Mouse (Mus musculus) forebrain, embryonic 15.5 days (tissue): ENCODE results near the gene Gbp5. TPM values are rescaled to one million over a fixed set of nuclear protein-coding genes. Genes with fewer than 3 reads are reported as not detected.
"Not testable (repeated sequence)": the region's sequence is repeated elsewhere in the genome, so short reads cannot be mapped to it uniquely, and the experiment has no call there.

Source experiments
- ATAC-seq: fragments of 200-750 bp; cut with Nextera tagmentation; replicated peaks from 2 replicates; pipeline ENCODE4 v1.8.0; 2017; ENCODE audit warnings: mild to moderate bottlenecking, moderate TSS enrichment, moderate library complexity
- H3K27ac ChIP-seq: fragments of 300-500 bp; sonication (generic); replicated peaks from 2 replicates; pipeline ENCODE4 v1.5.1; 2015; ENCODE audit warnings: mild to moderate bottlenecking, inconsistent platforms
- H3K27me3 ChIP-seq: fragments of 300-500 bp; sonication (generic); 2 replicates; pipeline ENCODE4 v1.6.1; 2015; ENCODE audit warnings: inconsistent platforms
- H3K36me3 ChIP-seq: fragments of 300-500 bp; sonication (generic); 2 replicates; pipeline ENCODE4 v1.6.1; 2015; ENCODE audit warnings: mild to moderate bottlenecking, inconsistent platforms
- H3K4me1 ChIP-seq: fragments of 300-500 bp; sonication (generic); 2 replicates; pipeline ENCODE4 v1.6.1; 2015; ENCODE audit warnings: inconsistent platforms
- H3K4me2 ChIP-seq: fragments of 300-500 bp; sonication (generic); replicated peaks from 2 replicates; pipeline ENCODE4 v1.6.1; 2015; ENCODE audit warnings: mild to moderate bottlenecking, inconsistent platforms
- H3K4me3 ChIP-seq: fragments of 300-500 bp; sonication (generic); 2 replicates; pipeline ENCODE4 v1.5.1; 2015; ENCODE audit warnings: mild to moderate bottlenecking, inconsistent platforms
- H3K9ac ChIP-seq: fragments of 300-500 bp; sonication (generic); replicated peaks from 2 replicates; pipeline ENCODE4 v1.6.1; 2015; ENCODE audit warnings: mild to moderate bottlenecking, inconsistent platforms
- H3K9me3 ChIP-seq: fragments of 300-500 bp; sonication (generic); 2 replicates; pipeline ENCODE4 v1.6.1; 2016; ENCODE audit warnings: inconsistent platforms
- WGBS: fragments of 180-500 bp; shearing (Covaris S2); methylation state at CpG from one replicate; pipeline ENCODE4 v1.1.7; 2015; ENCODE audit warnings: mixed read lengths; 5-methylcytosine and 5-hydroxymethylcytosine counted together
- polyA plus RNA-seq: library from polyadenylated mRNA; unstranded; fragments of >200 nt; fragmentation: Nextera tagmentation; extraction: Ambion mirVana; gene quantifications from 2 replicates; pipeline ENCODE4 v1.2.1, GENCODE M21; 2015

Gene Gbp5
- polyA plus RNA-seq, 1 experiment from 2014 or later, result 0.06 TPM

DNA sequence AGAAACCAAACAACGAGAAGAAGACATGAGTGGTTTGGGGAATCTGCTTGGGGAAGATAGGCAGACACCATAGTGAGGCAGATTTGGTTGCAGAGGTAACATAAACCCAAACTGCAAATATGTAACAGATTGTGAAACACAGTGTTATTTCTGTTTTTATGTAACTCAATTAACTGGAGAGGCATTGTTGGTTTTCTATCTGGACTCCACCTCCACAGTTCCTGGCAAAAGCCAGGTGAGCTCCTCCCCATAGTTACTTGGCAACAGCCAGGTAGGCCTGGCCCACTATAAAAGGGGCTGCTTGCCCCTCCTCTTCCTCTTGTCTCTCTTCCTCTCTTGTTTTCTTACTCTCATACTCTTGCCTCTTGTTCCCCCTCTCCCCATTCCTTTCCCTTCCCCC lies 60.8 kb downstream of the Gbp5 start:
- H3K4me1 ChIP-seq, result 0 out of 2 replicates have a peak, but pooled peaks cover under 1% of the 10 kb centered on the region
- H3K27ac ChIP-seq, result no peak overlapping the region
- 84% methylated on average over 1 of the region's 1 CpGs for WGBS
- H3K9me3 ChIP-seq, result no peaks in the 10 kb centered on the region
- H3K4me2 ChIP-seq, result no peak overlapping the region
- H3K27me3 ChIP-seq, result no peaks in the 10 kb centered on the region
- no peaks in the 10 kb centered on the region for H3K36me3 ChIP-seq
- no peak for ATAC-seq
- H3K9ac ChIP-seq, result no peak overlapping the region
- no peak overlapping the region for H3K4me3 ChIP-seq

DNA sequence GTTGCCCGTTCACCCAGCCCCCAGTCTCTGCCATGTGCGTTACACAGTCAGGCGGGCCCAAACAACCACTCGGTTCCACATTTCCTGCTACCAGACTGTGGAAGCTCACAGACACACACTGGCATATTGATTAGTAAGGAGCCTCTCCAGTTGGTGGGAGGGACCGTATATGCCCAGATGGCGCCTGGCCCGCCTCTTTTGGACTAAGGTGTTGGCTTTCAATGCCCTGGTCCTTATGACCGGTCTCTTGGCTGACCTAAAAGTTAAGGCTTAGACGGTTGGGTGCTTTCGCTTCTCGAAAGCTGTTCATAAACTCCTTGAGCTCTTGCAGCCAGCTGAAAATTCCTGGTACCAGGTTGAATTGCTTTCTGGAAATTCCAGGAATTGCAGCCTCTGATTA lies 61.8 kb downstream of the Gbp5 start:
- Histone ChIP-seq H3K27ac (no peak overlapping the region), H3K4me2 (no peak overlapping the region), H3K4me1 (0 out of 2 replicates have a peak, but pooled peaks cover 4% of the 10 kb centered on the region), H3K4me3 (no peak overlapping the region), H3K36me3 (no peaks in the 10 kb centered on the region), H3K9me3 (no peaks in the 10 kb centered on the region), H3K27me3 (no peaks in the 10 kb centered on the region), H3K9ac (no peak overlapping the region)
- no peak for ATAC-seq
- WGBS, result 85% methylated on average over 11 of the region's 11 CpGs

DNA sequence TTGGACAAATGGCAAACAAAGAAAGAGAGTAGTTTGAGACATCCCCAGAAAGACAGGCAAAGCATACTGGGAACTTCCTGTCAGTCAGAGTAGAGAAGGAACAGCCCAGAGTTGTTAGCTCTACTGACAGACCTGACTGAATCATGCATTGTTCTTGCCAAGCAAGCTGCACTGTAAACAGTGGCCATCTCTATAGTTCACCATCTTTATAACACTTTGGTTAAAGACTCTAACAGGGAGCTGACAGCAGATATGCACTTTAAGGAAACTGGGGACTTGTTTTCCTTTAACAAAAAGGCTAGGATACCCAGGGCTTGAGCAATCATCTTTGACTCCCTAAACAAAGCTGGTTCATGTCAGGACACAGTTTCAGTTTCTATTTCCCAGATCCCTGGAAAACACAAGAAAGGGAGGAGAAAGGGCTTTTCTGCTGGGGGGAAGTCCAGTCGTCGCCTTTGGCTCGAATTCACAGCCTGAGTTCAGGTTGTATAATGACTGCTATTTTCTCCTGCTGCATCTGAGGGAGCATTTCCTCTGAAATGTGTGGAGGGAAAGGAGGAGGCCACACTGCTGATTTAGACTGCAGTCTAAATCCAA lies 66.0 kb downstream of the Gbp5 start, which contains the start of gene Gbp3:
Gene Gbp3 (plus strand): TSS at position 395 of the 597 bp plus-strand sequence.
- H3K27me3 ChIP-seq, result no peaks in the 10 kb centered on the region
- no peaks in the 10 kb centered on the region for H3K36me3 ChIP-seq
- 0 out of 2 replicates have a peak, but pooled peaks cover 4% of the 10 kb centered on the region for H3K4me1 ChIP-seq
- H3K9me3 ChIP-seq, result no peaks in the 10 kb centered on the region
- H3K4me3 ChIP-seq, result peak within 1 kb of the TSS; percentile 22
- no peak for ATAC-seq
- H3K9ac ChIP-seq, result no peak within 1 kb of the TSS; the same call in 1 of the 2 replicates
- peak within 1 kb of the TSS; percentile 33 for H3K4me2 ChIP-seq
- H3K27ac ChIP-seq, result no peak within 1 kb of the TSS
- 23% methylated on average over 3 of the region's 3 CpGs for whole genome bisulfite sequencing

DNA sequence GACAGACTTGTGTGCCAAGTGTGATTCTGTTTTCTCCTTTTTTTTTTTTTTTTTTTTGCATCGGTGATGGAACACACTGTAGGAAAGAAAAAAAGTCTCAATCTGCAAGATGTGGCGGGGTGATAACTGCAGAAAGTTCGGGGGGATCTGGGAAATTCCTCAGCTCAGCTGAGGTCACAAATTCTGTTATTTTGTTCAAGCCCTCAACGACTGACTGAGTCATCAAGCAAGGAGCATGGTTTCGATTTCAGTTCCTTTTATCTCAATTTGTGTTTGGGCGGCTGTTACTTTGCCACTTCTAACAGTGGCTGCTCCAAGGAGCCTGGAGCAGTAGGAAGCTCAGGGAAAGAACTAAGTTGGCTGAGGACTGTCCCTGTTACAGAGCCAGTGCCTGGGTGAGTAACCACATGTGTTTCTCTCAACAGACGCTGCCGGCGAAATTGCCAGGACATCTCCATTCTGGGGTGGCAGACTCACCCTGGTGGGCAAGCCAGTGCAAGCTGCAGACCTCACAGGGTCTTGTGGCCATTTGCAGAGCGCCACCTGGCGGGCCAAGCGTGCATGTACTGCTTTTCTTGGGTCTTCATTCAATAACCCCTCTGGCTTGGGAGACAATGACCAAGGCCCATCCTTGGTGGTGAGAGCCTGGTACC lies 66.6 kb downstream of the Gbp5 start:
- H3K9me3 ChIP-seq, result no peaks in the 10 kb centered on the region
- H3K9ac ChIP-seq, result no peak overlapping the region; the same call in 1 of the 2 replicates
- no peak overlapping the region for H3K27ac ChIP-seq
- H3K4me3 ChIP-seq, result peak overlapping the region; percentile 22
- H3K36me3 ChIP-seq, result no peaks in the 10 kb centered on the region
- peak overlapping the region; percentile 33 for H3K4me2 ChIP-seq
- WGBS, result 20% methylated on average over 12 of the region's 12 CpGs
- peak; percentile 88 for ATAC-seq
- H3K27me3 ChIP-seq, result no peaks in the 10 kb centered on the region
- H3K4me1 ChIP-seq, result 0 out of 2 replicates have a peak, but pooled peaks cover 4% of the 10 kb centered on the region

DNA sequence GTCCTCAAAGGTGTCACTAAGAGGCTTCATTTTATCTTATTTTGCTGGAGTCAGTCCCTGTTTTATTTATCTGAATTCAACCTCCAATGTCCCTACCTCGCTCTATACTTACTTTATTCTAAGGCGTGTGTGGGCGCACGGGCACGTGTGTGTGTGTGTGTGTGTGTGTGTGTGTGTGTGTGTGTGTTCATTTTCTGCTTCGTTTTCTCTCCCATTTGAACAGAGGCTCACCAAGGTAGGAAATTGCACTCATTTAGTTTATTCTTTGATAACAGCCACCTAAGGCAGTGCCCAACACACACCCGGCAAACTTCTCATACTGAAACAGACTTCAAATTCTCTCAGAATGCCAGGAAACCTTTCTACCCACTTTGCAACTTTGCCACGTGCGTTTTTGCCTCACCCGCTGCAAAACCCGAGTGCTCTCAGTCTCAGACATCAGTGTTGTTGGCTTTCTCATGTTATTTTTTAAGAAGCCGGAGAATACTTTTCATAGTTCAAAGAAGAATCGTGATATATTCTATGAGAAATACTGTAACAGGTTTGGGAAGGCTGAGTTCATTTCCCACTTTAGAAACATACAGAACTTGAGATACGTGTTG lies 67.4 kb downstream of the Gbp5 start:
- Histone ChIP-seq H3K9me3 (no peaks in the 10 kb centered on the region), H3K27ac (no peak overlapping the region), H3K27me3 (no peaks in the 10 kb centered on the region), H3K36me3 (no peaks in the 10 kb centered on the region), H3K9ac (no peak overlapping the region), H3K4me3 (no peak overlapping the region), H3K4me2 (no peak overlapping the region), H3K4me1 (0 out of 2 replicates have a peak, but pooled peaks cover 4% of the 10 kb centered on the region)
- WGBS, result 90% methylated on average over 14 of the region's 14 CpGs
- no peak for ATAC-seq

DNA sequence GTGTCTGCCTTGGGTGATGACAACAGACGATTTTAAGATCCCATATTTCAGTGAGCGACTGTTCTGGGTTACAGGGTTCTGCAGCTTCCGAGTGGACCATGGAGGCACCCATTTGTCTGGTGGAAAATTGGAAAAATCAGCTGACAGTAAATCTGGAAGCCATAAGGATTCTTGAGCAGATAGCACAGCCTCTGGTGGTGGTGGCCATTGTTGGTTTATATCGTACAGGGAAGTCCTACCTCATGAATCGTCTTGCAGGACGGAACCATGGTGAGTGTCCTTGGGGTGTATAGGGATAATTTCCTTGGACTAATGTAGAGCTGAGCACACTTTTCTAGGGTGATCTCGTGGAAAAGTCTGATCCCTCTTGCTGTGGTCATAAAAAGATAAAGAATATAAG lies 67.9 kb downstream of the Gbp5 start:
- H3K9me3 ChIP-seq, result no peaks in the 10 kb centered on the region
- no peak for ATAC-seq
- no peak overlapping the region for H3K4me3 ChIP-seq
- H3K4me2 ChIP-seq, result no peak overlapping the region
- no peaks in the 10 kb centered on the region for H3K27me3 ChIP-seq
- WGBS, result 90% methylated on average over 7 of the region's 7 CpGs
- H3K36me3 ChIP-seq, result no peaks in the 10 kb centered on the region
- H3K9ac ChIP-seq, result no peak overlapping the region
- H3K27ac ChIP-seq, result no peak overlapping the region
- H3K4me1 ChIP-seq, result 0 out of 2 replicates have a peak, but pooled peaks cover 4% of the 10 kb centered on the region

DNA sequence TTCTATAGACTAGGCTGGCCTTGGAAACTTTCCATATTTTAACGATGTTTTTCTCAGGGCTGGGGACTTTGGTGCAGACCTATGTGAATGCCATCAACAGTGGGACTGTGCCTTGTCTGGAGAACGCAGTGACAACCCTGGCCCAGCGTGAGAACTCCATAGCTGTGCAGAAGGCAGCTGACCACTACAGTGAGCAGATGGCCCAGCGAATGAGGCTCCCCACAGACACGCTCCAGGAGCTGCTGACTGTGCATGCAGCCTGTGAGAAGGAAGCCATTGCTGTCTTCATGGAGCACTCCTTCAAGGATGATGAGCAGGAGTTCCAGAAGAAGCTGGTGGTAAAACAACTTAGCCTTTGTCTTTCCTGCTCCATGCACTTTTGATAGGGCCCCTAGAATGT lies 73.7 kb downstream of the Gbp5 start:
- H3K27ac ChIP-seq, H3K4me2 ChIP-seq, H3K27me3 ChIP-seq, H3K36me3 ChIP-seq, H3K4me1 ChIP-seq, H3K9ac ChIP-seq, H3K9me3 ChIP-seq, ATAC-seq, H3K4me3 ChIP-seq: not testable (repeated sequence)
- 49% methylated on average over 5 of the region's 5 CpGs for WGBS

DNA sequence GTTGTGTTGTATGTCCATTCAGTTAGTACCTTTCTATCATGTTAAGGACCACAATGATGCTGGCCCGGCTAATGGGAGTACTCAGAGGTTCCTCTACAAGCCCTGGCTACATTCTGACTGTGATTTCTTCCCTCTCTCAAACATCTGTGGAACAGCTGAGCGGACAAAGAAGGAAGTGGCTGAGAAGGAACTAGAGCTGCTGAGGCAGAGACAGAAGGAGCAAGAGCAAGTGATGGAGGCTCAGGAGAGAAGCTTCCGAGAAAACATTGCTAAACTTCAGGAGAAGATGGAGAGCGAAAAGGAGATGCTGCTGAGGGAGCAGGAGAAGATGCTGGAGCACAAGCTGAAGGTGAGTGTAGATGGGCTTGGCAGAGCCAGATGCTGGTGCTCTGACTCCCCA lies 77.0 kb downstream of the Gbp5 start:
- Histone ChIP-seq H3K9me3 (no peaks in the 10 kb centered on the region), H3K27ac (no peak overlapping the region), H3K36me3 (no peaks in the 10 kb centered on the region), H3K9ac (no peak overlapping the region), H3K4me3 (no peak overlapping the region), H3K4me2 (no peak overlapping the region), H3K4me1 (no peaks in the 10 kb centered on the region), H3K27me3 (no peaks in the 10 kb centered on the region)
- 88% methylated on average over 4 of the region's 4 CpGs for WGBS
- no peak for ATAC-seq

Other genes with a start within 250 kb of the Gbp5 start
- 9.8 and 10.8 TPM in 2 replicates for gene Pdlim5, start 98.3 kb upstream of the Gbp5 start, polyA plus RNA-seq
- gene Gbp7, start 36.4 kb downstream of the Gbp5 start, polyA plus RNA-seq, result 1.8 and 1.9 TPM in 2 replicates
- 0.82 and 0.93 TPM in 2 replicates for gene Gbp3, start 66.0 kb downstream of the Gbp5 start, polyA plus RNA-seq
- gene Gbp2b, start 100.9 kb downstream of the Gbp5 start, polyA plus RNA-seq, result not detected in 2 replicates
- 0.28 and 0.40 TPM in 2 replicates for gene Gbp2, start 126.6 kb downstream of the Gbp5 start, polyA plus RNA-seq
- 5.2 and 5.3 TPM in 2 replicates for gene Kyat3, start 207.1 kb downstream of the Gbp5 start, polyA plus RNA-seq